Mouse (Mus musculus) liver, embryonic 15.5 days (tissue): Measurements from ENCODE around the gene Ren1. TPM values are rescaled to one million over a fixed set of nuclear protein-coding genes. Genes with fewer than 3 reads are reported as not detected.

Experiments
- ATAC-seq: fragments of 200-750 bp; cut with Nextera tagmentation; 2 replicates; pipeline ENCODE4 v1.8.0; 2017; ENCODE audit warnings: moderate number of reproducible peaks, mild to moderate bottlenecking, moderate library complexity; ENCODE audit not compliant: insufficient read depth
- H3K27ac ChIP-seq: fragments of 300-500 bp; sonication (generic); replicated peaks from 2 replicates; pipeline ENCODE4 v1.5.1; 2015; ENCODE audit warnings: mild to moderate bottlenecking, inconsistent platforms
- H3K27me3 ChIP-seq: fragments of 300-500 bp; sonication (generic); 2 replicates; pipeline ENCODE4 v1.6.1; 2015; ENCODE audit warnings: mild to moderate bottlenecking, inconsistent platforms
- H3K36me3 ChIP-seq: fragments of 300-500 bp; sonication (generic); replicated peaks from 2 replicates; pipeline ENCODE4 v1.6.1; 2015; ENCODE audit warnings: moderate library complexity, mild to moderate bottlenecking, inconsistent platforms
- H3K4me1 ChIP-seq: fragments of 300-500 bp; sonication (generic); replicated peaks from 2 replicates; pipeline ENCODE4 v1.6.1; 2015; ENCODE audit warnings: inconsistent platforms
- H3K4me2 ChIP-seq: fragments of 300-500 bp; sonication (generic); 2 replicates; pipeline ENCODE4 v1.6.1; 2015; ENCODE audit warnings: moderate library complexity, mild to moderate bottlenecking, inconsistent platforms
- H3K4me3 ChIP-seq: fragments of 300-500 bp; sonication (generic); replicated peaks from 2 replicates; pipeline ENCODE4 v1.5.1; 2015; ENCODE audit warnings: mild to moderate bottlenecking, inconsistent platforms
- H3K9ac ChIP-seq: fragments of 300-500 bp; sonication (generic); 2 replicates; pipeline ENCODE4 v1.6.1; 2015; ENCODE audit warnings: moderate library complexity, mild to moderate bottlenecking, inconsistent platforms
- H3K9me3 ChIP-seq: fragments of 300-500 bp; sonication (generic); replicated peaks from 2 replicates; pipeline ENCODE4 v1.6.1; 2016; ENCODE audit warnings: inconsistent platforms
- WGBS: fragments of 180-500 bp; shearing (Covaris S2); methylation state at CpG from one replicate; pipeline ENCODE4 v1.1.7; 2015; ENCODE audit warnings: mixed read lengths; ENCODE audit not compliant: insufficient replicate concordance; 5-methylcytosine and 5-hydroxymethylcytosine counted together
- polyA plus RNA-seq: library from polyadenylated mRNA; unstranded; fragments of >200 nt; fragmentation: Nextera tagmentation; extraction: Ambion mirVana; gene quantifications from 2 replicates; pipeline ENCODE4 v1.2.1, GENCODE M21; 2015

Ren1 gene
- polyA plus RNA-seq, 1 experiment from 2014 or later: 0.66 TPM

- H3K27me3 ChIP-seq: peaks cover 39% of the 10 kb centered on the region
- H3K4me2 ChIP-seq: peak within 1 kb of the TSS; percentile 74
- peak within 1 kb of the TSS; percentile 49 for H3K9ac ChIP-seq
- H3K36me3 ChIP-seq: no peaks in the 10 kb centered on the region
- H3K27ac ChIP-seq: peak within 1 kb of the TSS; percentile 65; the same call in 1 of the 2 replicates
- peaks cover 37% of the 10 kb centered on the region for H3K4me1 ChIP-seq
- H3K4me3 ChIP-seq: peak within 1 kb of the TSS; percentile 55
- ATAC-seq: peak; percentile 59
- WGBS: under 1% methylated on average over 52 of the region's 52 CpGs
- no peaks in the 10 kb centered on the region for H3K9me3 ChIP-seq
These were observed 13.1 kb downstream of the Ren1 start, which contains the start of gene Etnk2 for GRCm38 (mm10) chr1:133363276-133364021. TSS of gene Etnk2 (plus strand) at chr1:133363572.

GRCm38 (mm10) chr1:133364022-133364630, 13.8 kb downstream of the Ren1 start:
- 8% methylated on average over 27 of the region's 27 CpGs for WGBS
- Histone ChIP-seq H3K36me3 (no peaks in the 10 kb centered on the region), H3K9ac (peak overlapping the region; percentile 49), H3K4me1 (peaks cover 41% of the 10 kb centered on the region), H3K4me2 (peak overlapping the region; percentile 74), H3K4me3 (peak overlapping the region; percentile 55), H3K27ac (peak overlapping the region; percentile 65; the same call in 1 of the 2 replicates), H3K9me3 (no peaks in the 10 kb centered on the region), H3K27me3 (peaks cover 39% of the 10 kb centered on the region)
- ATAC-seq: no peak

GRCm38 (mm10) chr1:133364890-133365289, 14.6 kb downstream of the Ren1 start:
- peaks cover 41% of the 10 kb centered on the region for H3K4me1 ChIP-seq
- H3K9me3 ChIP-seq: no peaks in the 10 kb centered on the region
- 0 out of 2 replicates have a peak overlapping the region, but pooled peaks have one; percentile 74 for H3K4me2 ChIP-seq
- no peak overlapping the region for H3K4me3 ChIP-seq
- ATAC-seq: no peak
- no peak overlapping the region for H3K27ac ChIP-seq
- no peak overlapping the region for H3K9ac ChIP-seq
- 18% methylated on average over 2 of the region's 2 CpGs for WGBS
- H3K27me3 ChIP-seq: peaks cover 39% of the 10 kb centered on the region
- no peaks in the 10 kb centered on the region for H3K36me3 ChIP-seq

GRCm38 (mm10) chr1:133366951-133367605, 16.8 kb downstream of the Ren1 start:
- Histone ChIP-seq H3K36me3 (no peaks in the 10 kb centered on the region), H3K4me2 (no peak overlapping the region), H3K27me3 (peaks cover 37% of the 10 kb centered on the region), H3K9me3 (no peaks in the 10 kb centered on the region), H3K27ac (no peak overlapping the region), H3K9ac (no peak overlapping the region), H3K4me1 (peaks cover 48% of the 10 kb centered on the region), H3K4me3 (no peak overlapping the region)
- ATAC-seq: no peak
- WGBS: 36% methylated on average over 10 of the region's 10 CpGs

- H3K36me3 ChIP-seq: no peaks in the 10 kb centered on the region
- 0 out of 2 replicates have a peak overlapping the region, but pooled peaks have one; percentile 1 for H3K4me2 ChIP-seq
These were observed 17.5 kb downstream of the Ren1 start for GRCm38 (mm10) chr1:133367606-133368488.

GRCm38 (mm10) chr1:133368644-133369043, 18.3 kb downstream of the Ren1 start:
- Histone ChIP-seq H3K4me2 (no peak overlapping the region), H3K36me3 (no peaks in the 10 kb centered on the region), H3K4me1 (peaks cover 45% of the 10 kb centered on the region), H3K4me3 (no peak overlapping the region), H3K27ac (no peak overlapping the region), H3K9me3 (no peaks in the 10 kb centered on the region), H3K9ac (no peak overlapping the region), H3K27me3 (peaks cover 21% of the 10 kb centered on the region)
- WGBS: 54% methylated on average over 10 of the region's 10 CpGs
- no peak for ATAC-seq

More at GRCm38 (mm10) chr1:133367606-133368488, 17.5 kb downstream of the Ren1 start:
- H3K4me3 ChIP-seq: no peak overlapping the region
- WGBS: 10% methylated on average over 11 of the region's 11 CpGs
- H3K9ac ChIP-seq: no peak overlapping the region
- H3K9me3 ChIP-seq: no peaks in the 10 kb centered on the region
- no peak for ATAC-seq
- H3K27me3 ChIP-seq: peaks cover 29% of the 10 kb centered on the region
- no peak overlapping the region for H3K27ac ChIP-seq
- peaks cover 52% of the 10 kb centered on the region for H3K4me1 ChIP-seq

GRCm38 (mm10) chr1:133370352-133370751, 20.0 kb downstream of the Ren1 start:
- H3K4me1 ChIP-seq: peaks cover 35% of the 10 kb centered on the region

GRCm38 (mm10) chr1:133371431-133371830, 21.1 kb downstream of the Ren1 start:
- Histone ChIP-seq H3K9me3 (no peaks in the 10 kb centered on the region), H3K4me1 (peaks cover 41% of the 10 kb centered on the region), H3K27ac (peak overlapping the region; percentile 63), H3K9ac (no peak overlapping the region), H3K4me3 (no peak overlapping the region), H3K27me3 (no peaks in the 10 kb centered on the region), H3K4me2 (no peak overlapping the region), H3K36me3 (no peaks in the 10 kb centered on the region)
- 59% methylated on average over 6 of the region's 6 CpGs for WGBS
- ATAC-seq: no peak

More at GRCm38 (mm10) chr1:133370352-133370751, 20.0 kb downstream of the Ren1 start:
- H3K4me2 ChIP-seq: no peak overlapping the region
- H3K9me3 ChIP-seq: no peaks in the 10 kb centered on the region
- no peak for ATAC-seq
- no peak overlapping the region for H3K27ac ChIP-seq
- no peaks in the 10 kb centered on the region for H3K36me3 ChIP-seq
- H3K27me3 ChIP-seq: peaks cover 4% of the 10 kb centered on the region; the same call in 1 of the 2 replicates
- H3K9ac ChIP-seq: no peak overlapping the region
- no peak overlapping the region for H3K4me3 ChIP-seq
- WGBS: 51% methylated on average over 4 of the region's 4 CpGs

GRCm38 (mm10) chr1:133372113-133372512, 21.8 kb downstream of the Ren1 start:
- H3K4me2 ChIP-seq: no peak overlapping the region
- H3K4me1 ChIP-seq: peaks cover 38% of the 10 kb centered on the region
- peak; percentile 64 for ATAC-seq
- H3K4me3 ChIP-seq: no peak overlapping the region
- no peak overlapping the region for H3K9ac ChIP-seq
- H3K27ac ChIP-seq: peak overlapping the region; percentile 67
- no peaks in the 10 kb centered on the region for H3K27me3 ChIP-seq
- 29% methylated on average over 8 of the region's 8 CpGs for WGBS
- H3K9me3 ChIP-seq: no peaks in the 10 kb centered on the region
- no peaks in the 10 kb centered on the region for H3K36me3 ChIP-seq

- H3K4me3 ChIP-seq: no peak overlapping the region
- 0 out of 2 replicates have a peak overlapping the region, but pooled peaks have one; percentile 24 for H3K27ac ChIP-seq
- peaks cover 29% of the 10 kb centered on the region for H3K4me1 ChIP-seq
- H3K9ac ChIP-seq: no peak overlapping the region
- H3K27me3 ChIP-seq: no peaks in the 10 kb centered on the region
- 42% methylated on average over 10 of the region's 10 CpGs for WGBS
- H3K36me3 ChIP-seq: no peaks in the 10 kb centered on the region
- peak; percentile 49 for ATAC-seq
- no peak overlapping the region for H3K4me2 ChIP-seq
- no peaks in the 10 kb centered on the region for H3K9me3 ChIP-seq
These were observed 25.5 kb downstream of the Ren1 start for GRCm38 (mm10) chr1:133375696-133376346.
